Comparison of ENCODE assay signal across 15 mouse cellular contexts in genomic region chr4:53227071-53227470, GRCm38 (mm10).
"Had no signal": no experiment of that assay in that cellular context is flagged by ENCODE, and none has a peak within 500 bp of the region (broad histone marks: within the 10 kb centered on the region; RNA-seq: fewer than 3 reads in every experiment).

No protein-coding gene starts in this region.

- DNase-seq: kidney, adult 11 months; kidney, adult 8-10 months; kidney, postnatal 14 days; thymus, adult 2 months had no signal

- H3K4me2 ChIP-seq: intestine, embryonic 15.5 days; limb, embryonic 13.5 days; liver, embryonic 12.5 days; liver, embryonic 15.5 days; midbrain, embryonic 13.5 days had no signal

- H3K27me3 ChIP-seq: intestine, embryonic 15.5 days; limb, embryonic 13.5 days; liver, embryonic 12.5 days; liver, embryonic 15.5 days; megakaryocyte, embryonic 14.5 days; midbrain, embryonic 13.5 days had no signal

- H3K9me3 ChIP-seq: intestine, embryonic 15.5 days; limb, embryonic 10.5 days; limb, embryonic 13.5 days; liver, embryonic 12.5 days; liver, embryonic 15.5 days; megakaryocyte, embryonic 14.5 days; midbrain, embryonic 10.5 days; midbrain, embryonic 13.5 days had no signal

- H3K36me3 ChIP-seq: intestine, embryonic 15.5 days; limb, embryonic 10.5 days; limb, embryonic 13.5 days; liver, embryonic 12.5 days; liver, embryonic 15.5 days; midbrain, embryonic 10.5 days; midbrain, embryonic 13.5 days had no signal

- ATAC-seq: liver, embryonic 12.5 days; midbrain, embryonic 13.5 days; midbrain, embryonic 16.5 days had no signal

- H3K4me3 ChIP-seq: intestine, embryonic 15.5 days; layer of hippocampus, adult 2 months; limb, embryonic 10.5 days; limb, embryonic 13.5 days; liver, embryonic 12.5 days; liver, embryonic 15.5 days; megakaryocyte, embryonic 14.5 days; midbrain, embryonic 10.5 days; midbrain, embryonic 13.5 days had no signal

- H3K9ac ChIP-seq: intestine, embryonic 15.5 days; limb, embryonic 13.5 days; liver, embryonic 12.5 days; liver, embryonic 15.5 days; midbrain, embryonic 13.5 days had no signal

- H3K4me1 ChIP-seq: intestine, embryonic 15.5 days; liver, embryonic 12.5 days; liver, embryonic 15.5 days; megakaryocyte, embryonic 14.5 days; midbrain, embryonic 13.5 days had no signal

- H3K27ac ChIP-seq: intestine, embryonic 15.5 days; layer of hippocampus, adult 2 months; limb, embryonic 10.5 days; limb, embryonic 13.5 days; liver, embryonic 12.5 days; liver, embryonic 15.5 days; midbrain, embryonic 10.5 days; midbrain, embryonic 13.5 days; stomach, postnatal 0 days had no signal
